Mouse (Mus musculus) heart, adult 9 months (tissue): ENCODE results near the gene Mink1.

Experiments used
- DNase-seq, 2 experiments: peaks; one replicate each; pipeline ENCODE4 v3.0.0; 2022; ENCODE audit warnings: low spot score in 2 of 2

Mink1 gene

DNA sequence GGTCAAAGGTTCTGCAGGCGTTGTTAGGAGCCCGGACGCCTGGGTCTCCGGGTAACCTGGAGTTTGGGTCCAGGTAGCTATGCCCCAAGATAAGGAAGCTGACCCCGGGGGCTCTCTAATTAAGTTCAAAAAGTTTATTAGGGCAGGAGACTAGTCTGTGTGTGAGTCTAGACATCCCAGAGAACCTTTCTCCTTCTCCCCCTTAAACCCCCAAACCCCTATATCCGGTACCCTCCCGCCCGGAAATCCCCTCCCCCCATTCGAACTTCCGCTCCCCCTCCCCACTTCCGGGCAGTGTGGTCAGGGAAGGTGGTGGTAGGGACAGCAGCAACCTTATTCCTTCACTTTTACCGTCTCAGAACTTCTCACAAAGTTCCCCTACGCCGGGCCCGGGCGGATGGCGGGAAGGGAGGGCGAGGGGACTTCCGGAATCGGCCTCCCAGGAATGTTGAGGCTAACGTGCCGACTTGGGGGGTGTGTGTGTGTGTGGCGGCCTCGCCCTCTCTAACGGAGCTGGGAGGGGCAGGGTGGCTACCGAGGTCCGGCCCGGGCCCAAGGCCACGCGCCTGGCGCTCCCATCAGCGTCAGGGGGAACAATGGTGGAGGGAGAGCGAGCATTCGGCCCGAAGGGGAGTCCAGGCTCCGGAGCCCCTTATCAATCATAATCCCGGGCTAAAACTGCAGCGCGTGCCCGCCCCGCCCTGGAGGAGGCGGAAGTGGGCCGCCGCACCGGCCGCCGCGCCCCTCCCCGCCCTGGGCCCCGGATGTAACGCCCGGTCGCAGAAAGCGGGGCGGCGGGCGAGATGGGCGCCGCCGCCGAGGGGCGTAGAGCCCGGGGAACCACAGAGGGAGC is 90.9 kb downstream of the Mink1 start:
- DNase-seq = peak; percentile 64 to 70

DNA sequence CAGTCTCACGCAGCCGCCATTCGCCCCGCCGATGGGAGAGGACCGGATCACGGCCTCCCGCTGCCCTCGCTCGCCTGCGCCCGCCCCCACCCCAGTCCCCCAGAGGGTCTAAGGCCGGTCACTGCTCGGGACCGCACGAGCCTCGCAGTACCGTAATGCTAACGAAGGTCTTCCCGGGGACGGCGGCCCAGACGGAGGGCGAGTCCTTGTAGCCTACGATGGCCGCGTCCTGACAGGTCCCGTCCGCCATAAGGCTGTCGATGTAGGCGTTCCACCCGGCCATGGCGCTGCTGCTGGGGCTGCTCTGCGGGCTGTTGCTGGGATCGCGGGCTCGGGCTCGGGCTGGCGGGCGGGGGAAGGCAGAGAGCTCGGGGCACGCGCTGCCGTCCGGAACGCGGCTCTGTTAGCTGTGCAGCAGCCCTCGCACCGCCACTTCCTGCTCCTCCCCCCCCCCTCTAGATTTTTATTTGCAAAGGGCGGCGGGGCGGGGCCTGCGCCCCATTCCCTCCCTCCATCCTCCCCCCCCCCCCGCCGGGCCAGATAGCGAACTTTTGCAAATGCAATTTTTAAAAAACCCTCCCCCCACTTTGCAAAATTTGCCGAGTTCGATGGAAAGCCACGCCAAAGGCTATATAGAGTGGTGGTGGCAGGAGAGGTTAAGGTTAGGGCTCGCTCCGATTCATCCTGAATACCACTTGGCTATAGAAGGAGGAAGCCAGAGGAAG is 91.7 kb downstream of the Mink1 start, which contains the start of gene Pfn1:
TSS of gene Pfn1 (minus strand) at position 447 of the 725 bp plus-strand sequence.
- DNase-seq = peak; percentile 68 to 76

DNA sequence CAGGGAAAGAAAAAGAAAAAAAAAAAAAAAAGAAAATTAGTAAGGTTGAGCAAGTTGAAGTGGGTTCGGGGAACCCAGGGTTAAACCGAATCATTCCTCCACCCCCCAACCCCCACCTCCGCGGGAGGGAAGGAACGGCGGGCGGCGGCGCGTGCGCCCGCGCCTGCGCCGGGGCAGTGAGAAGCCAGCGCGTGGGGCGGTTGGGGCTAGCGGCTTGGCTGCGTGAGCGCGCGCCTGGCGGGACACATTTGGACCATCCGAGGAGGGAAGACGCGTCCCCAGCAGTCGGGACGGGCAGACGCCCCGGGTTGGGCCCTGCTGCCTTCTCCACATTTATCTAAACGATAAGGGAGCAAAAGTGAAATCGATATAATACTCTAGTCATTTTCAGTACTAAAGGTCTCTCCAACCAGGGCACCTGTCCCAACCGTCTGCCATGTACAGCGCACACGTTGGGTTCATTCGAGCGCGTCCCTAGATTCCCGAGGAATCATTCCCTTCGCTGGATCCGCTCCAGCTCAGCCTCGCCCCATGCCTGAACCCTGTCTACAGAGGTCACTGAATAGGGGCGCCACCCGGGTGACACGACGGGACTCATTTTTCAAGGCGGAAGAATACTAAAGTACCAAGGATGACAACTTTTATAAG is 92.4 kb downstream of the Mink1 start:
- peak; percentile 82 to 83 for DNase-seq

DNA sequence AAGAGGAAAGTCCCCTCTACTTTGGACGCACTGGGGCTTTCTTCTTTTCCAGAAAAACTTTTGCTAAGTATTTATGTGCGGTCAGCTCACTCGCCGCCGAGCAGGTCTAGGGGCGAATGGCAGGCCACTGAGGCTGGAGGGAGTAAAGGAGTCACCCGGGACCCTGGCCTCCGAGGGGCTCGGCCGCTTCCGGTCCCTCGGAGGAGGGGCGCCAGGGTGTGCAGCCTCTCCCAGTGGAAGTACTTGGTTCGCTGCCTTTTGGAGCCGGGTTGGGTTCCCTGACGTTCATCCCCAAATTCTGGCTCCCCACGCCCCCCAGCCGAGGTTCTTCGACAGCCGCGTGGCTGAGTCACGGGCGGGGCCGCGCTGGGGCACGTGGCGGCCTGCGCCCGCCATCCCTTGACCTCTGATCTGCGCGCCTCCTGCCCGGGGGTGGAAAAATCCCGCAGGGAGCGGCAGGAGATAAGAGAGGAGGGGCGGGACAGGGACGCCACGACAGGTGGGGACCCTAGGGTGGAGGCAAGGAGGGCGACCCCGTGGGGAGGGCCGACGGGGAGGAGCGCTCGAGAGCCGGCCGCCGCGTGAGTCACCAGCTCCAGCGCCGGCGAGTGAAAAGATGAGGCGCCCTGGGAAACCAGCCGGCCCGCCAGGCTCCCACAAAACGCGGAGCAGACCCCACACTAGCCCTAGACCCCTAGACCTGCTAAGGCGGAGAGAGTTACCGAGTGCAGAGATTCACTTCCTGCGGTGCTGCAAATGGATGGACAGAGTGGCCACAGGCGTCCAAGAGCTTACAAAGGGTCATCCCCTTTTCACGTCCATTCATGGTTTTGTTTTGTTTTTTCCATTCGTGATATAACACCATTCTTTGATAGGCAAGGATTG is 93.1 kb downstream of the Mink1 start:
- DNase-seq = peak; percentile 78 to 81

DNA sequence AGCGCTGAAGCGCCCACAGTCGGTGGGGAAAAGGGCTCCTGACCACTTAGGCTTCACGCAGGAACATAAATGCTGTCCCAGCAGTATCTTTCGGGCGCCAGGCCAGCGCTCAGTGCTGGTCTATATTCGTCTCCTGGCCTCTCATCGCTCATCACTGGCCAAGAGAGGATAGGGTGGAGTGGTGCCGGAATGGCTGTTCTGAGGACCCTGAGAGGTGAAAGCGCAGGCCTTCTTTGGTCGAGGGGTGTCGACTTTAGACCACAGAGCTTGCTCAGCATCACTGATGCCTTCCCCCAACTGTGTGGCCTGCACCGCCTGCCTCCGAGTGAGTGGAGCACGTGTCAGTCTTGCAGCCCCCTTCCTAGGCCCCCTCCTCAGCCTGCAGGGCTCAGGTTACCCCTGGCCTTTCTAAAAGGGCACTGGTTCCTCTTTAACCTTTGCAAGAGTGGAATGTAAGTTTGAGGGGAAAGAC is 93.8 kb downstream of the Mink1 start:
- DNase-seq = peak; percentile 82 to 89

DNA sequence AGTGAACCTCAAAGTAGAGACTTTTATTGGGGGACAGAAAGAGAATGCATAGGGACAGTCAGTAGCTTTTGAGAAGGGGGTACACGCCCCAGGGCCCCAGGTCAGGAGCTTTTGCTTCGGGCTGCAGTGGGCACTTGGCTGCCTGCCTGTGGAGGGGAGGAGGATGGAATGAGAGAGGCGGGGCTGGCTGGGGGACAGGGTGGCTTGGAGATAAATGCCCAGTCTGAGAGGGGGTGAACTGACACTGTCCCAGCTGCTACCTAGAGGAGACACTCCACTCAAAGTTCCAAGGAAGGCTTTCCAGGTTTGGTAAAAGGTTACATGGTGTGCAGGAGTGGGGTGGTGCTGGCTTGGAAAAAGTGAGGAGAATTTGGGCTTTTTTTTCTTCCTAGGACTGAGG is 94.3 kb downstream of the Mink1 start, which contains the start of gene Eno3:
TSS of gene Eno3 (plus strand) at position 239 of the 400 bp plus-strand sequence.
- peak in 1 of 2 experiments; percentile 51 for DNase-seq

DNA sequence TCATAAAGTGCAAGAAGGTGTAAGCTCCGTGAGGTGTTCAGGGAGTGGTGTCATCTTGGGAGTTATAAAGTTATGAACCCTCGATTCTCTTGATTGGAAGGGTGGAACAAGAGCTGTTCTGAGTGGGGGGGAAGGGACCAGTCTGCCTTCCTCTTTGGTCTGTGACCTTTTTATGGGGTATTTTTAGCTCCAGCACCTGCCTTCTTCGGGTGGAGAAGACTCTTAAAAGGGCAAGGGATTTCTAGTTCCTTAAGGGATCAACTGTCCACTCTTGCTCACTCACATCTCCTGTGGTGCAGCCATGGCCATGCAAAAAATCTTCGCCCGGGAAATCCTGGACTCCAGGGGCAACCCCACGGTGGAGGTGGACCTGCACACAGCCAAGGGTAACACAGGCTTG is 94.9 kb downstream of the Mink1 start:
- no peak for DNase-seq

DNA sequence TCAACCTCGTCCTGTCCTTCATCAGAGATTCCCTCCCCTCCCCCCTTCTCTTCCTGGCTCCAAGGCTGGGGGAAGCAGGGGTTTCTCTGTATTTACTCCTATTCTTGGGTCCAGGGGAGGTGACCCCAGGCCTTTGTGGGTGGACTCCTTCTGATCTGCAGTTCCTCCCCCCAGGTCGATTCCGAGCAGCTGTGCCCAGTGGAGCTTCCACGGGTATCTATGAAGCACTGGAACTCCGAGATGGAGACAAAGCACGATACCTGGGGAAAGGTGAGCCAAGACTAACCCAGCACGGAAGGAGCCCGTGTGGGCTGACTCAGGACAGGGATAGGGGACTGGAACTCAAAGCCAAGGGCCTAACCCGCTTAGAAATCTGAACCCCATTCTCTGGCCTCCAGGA is 95.3 kb downstream of the Mink1 start:
- DNase-seq = no peak

DNA sequence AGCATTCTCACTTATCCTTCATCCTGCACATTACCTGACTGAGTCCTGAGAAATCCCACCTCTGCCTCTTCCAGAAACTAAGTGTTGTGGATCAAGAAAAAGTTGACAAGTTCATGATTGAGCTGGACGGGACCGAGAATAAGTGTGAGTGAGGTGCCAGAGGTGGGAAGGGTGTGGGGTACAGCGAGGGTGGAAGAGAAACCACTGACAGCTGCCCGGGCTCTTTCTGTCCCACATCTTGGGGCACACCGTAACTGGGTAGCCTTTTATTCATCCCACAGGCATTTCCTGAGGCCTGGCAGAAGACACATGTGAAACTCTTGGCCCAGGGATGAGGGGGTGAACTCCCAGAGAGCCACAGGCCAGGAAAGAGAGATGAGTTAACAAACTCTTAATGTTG is 95.8 kb downstream of the Mink1 start:
- DNase-seq = no peak

DNA sequence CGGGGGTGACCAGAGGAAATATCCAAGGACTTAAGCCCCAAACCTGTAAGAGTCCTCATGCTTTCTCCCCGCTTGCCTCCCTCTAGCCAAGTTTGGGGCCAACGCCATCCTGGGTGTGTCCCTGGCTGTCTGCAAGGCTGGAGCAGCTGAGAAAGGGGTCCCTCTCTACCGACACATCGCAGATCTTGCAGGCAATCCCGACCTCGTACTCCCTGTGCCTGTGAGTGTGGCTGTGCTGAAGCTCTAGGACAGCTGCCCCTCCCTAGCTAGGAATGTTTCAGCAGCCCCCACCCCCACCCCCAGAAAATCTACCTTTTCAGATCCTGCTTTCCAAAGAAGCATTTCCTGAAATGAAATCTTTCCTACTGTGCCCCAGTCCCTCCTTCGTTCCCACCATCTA is 96.3 kb downstream of the Mink1 start:
- DNase-seq = no peak

DNA sequence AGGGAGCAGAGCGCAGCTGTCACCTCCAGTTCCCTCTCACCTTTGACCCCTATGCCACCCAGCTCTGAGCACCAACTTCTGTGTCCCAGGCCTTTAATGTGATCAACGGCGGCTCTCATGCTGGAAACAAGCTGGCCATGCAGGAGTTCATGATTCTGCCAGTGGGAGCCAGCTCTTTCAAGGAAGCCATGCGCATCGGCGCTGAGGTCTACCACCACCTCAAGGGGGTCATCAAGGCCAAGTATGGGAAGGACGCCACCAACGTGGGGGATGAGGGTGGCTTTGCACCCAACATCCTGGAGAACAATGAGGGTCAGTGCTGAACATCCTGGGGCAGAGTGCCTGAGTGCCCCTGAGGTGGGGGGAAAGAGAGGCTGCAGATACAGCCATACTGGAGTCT is 97.9 kb downstream of the Mink1 start:
- DNase-seq = no peak

DNA sequence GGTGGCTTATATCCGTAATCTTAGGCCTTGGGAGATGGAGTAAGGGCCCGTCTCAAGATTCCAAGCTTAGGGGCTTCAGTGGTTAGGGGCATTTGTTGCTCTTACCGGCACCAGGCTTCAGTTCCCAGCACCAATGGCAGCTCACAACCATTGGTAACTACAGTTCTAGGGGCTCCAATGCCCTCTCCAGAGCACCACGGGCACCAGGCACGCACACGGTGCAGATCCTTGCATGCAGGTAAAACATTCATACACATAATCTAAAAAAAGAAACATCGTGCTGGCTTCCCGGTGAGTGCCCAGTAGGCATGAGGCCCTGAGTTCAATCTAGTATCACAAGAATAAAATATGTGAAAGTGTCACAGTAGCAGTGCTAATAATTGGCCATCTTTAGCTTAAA is 100.4 kb downstream of the Mink1 start:
- no peak for DNase-seq

DNA sequence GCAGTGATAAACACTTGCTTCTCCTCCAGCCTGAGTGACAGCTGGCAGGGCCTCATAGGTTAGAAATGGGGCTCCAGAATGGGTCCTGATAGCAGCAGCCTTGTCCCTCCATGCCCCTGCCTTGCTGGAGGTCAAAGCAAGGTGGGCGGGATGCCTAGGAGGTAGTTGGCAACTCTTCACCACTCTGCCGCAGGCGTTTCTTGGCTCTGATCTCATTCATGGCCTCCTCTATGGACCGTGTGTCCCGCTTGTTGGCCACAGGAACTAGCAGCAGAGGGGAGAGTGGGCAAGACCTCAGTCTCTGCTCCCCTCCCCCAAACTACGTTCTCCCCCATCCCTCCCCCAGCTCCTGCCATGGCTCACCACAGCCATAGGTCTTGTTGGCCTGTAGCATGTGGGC is 101.3 kb downstream of the Mink1 start:
- peak; percentile 62 to 73 for DNase-seq
